Mouse (Mus musculus): ENCODE data around the gene Samsn1. TPM values are rescaled to one million over a fixed set of nuclear protein-coding genes. Genes with fewer than 3 reads are reported as not detected.
A peak's percentile ranks its signal among the peaks of the same experiment; 100 is the strongest.

Samsn1 gene
- total and polyA plus RNA-seq, 2 experiments from 2014 or later = 0.19 to 1.2 TPM

DNA sequence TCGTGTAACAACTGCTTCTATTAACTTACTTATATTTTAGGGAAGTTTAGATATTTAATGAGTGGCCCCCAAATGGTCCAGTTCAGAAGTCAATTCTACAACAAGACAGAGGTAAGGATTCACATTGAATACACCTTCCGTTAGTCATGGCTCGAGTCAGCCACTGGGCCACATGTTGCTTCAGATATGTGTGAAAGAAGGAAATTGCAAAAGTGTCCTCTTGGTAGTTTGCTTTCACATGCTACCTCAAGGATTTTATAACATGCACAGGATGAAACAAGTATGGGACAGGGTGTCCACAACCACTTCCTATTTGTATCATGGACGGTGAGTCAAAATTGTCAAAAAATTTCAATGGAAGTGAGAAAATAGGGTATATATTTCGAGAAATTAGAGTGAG, 110.0 kb downstream of the Samsn1 start:
- no peaks in the 10 kb centered on the region for H3K9me3 ChIP-seq (replicated peaks; ENCODE audit: control insufficient read depth, low read length)
- ATAC-seq (ENCODE audit: insufficient read depth, low read depth) (no peak), DNase-seq (ENCODE audit: low spot score) (no peak)
- H3K27me3 ChIP-seq (ENCODE audit: control insufficient read depth, insufficient read depth, low read length) = no peaks in the 10 kb centered on the region
- WGBS = 88% methylated on average over 5 of the region's 5 CpGs
- no peaks in the 10 kb centered on the region for H3K36me3 ChIP-seq (replicated peaks; ENCODE audit: control insufficient read depth, insufficient read depth, low read length)
- H3K4me2 ChIP-seq (ENCODE audit: low read depth, low read length) = no peak overlapping the region
- H3K27ac ChIP-seq (ENCODE audit: low read depth) = no peak overlapping the region
- H3K4me3 ChIP-seq (ENCODE audit: low read depth, low read length) = no peak overlapping the region
- TF ChIP-seq CTCF (IDR thresholded peaks at IDR 0.05; ENCODE audit: low read depth) (no peak), EP300 (IDR thresholded peaks at IDR 0.05; ENCODE audit: low read depth) (no peak)
- no peaks in the 10 kb centered on the region for H3K4me1 ChIP-seq (ENCODE audit: control insufficient read depth, insufficient read depth)
- no peak overlapping the region for H3K9ac ChIP-seq (replicated peaks; ENCODE audit: low read depth, low read length)

DNA sequence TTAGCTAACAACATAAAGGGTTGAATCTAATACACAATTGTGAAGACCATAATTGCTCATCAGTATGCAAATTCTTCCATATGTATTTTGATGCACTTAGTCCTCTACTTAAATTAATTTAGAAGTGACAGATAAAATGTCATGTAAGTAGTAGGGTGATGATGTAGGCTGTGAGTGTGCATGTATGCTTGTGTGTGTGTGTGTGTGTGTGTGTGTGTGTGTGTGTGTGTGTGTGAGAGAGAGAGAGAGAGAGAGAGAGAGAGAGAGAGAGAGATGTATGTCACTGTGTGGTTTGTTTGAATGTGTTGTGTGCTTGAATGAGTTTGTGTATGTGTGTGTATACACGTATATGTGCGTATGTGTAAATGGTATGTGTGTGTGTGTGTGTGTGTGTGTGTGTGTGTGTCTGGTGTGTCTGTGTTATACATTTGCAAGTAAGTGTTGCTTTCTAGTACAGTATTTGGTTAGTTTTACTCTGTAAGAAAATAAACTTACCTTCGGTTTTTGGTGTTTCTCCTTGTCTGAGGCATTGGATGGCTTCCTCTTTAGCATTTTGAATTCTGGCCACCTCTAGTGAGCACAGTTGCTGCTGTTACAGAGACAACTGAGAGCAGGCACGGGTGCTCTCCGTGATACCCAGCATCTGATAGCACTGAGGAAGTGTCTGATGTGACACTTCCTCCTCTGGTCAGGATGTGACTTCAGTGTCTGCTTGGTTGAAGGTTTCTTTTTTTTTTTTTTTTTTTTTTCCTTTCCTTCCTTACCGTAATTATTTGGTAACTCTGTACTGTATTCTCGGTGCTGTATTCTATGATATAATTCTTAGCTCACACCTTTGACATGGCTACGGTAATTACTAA, 113.2 kb downstream of the Samsn1 start:
- Histone ChIP-seq H3K4me3 (ENCODE audit: low read depth, low read length) (peak overlapping the region; percentile 9; the same call in 1 of the 2 replicates), H3K9ac (replicated peaks; ENCODE audit: low read depth, low read length) (no peak overlapping the region), H3K9me3 (replicated peaks; ENCODE audit: control insufficient read depth, low read length) (no peaks in the 10 kb centered on the region), H3K36me3 (replicated peaks; ENCODE audit: control insufficient read depth, insufficient read depth, low read length) (no peaks in the 10 kb centered on the region), H3K4me2 (ENCODE audit: low read depth, low read length) (no peak overlapping the region; the same call in 1 of the 2 replicates), H3K27me3 (ENCODE audit: control insufficient read depth, insufficient read depth, low read length) (no peaks in the 10 kb centered on the region), H3K27ac (ENCODE audit: low read depth) (no peak overlapping the region), H3K4me1 (ENCODE audit: control insufficient read depth, insufficient read depth) (no peaks in the 10 kb centered on the region)
- ATAC-seq (ENCODE audit: insufficient read depth, low read depth) = no peak
- TF ChIP-seq CTCF (IDR thresholded peaks at IDR 0.05; ENCODE audit: low read depth) = no peak
- TF ChIP-seq EP300 (IDR thresholded peaks at IDR 0.05; ENCODE audit: low read depth) = no peak
- 58% methylated on average over 8 of the region's 8 CpGs for WGBS
- DNase-seq (ENCODE audit: low spot score) = no peak

DNA sequence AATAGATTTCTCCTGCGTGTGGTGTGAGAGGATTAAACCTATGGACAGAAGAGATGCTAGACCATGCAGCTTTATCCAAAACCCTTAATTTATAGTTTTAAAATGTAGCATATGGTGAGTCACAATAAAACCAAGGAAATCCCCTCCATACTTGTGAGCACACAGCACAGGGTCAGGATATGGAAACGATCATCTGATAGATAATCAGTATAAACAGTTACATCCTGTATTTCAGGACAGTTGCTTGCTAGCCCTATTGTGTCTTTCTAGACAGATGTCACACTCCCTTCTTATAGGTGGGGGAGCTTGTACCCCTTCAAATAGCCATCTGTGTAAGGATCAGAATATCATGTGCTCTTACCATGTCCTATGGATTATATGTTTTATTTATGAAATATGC, 115.3 kb downstream of the Samsn1 start:
- Histone ChIP-seq H3K4me3 (ENCODE audit: low read depth, low read length) (no peak overlapping the region), H3K27me3 (ENCODE audit: control insufficient read depth, insufficient read depth, low read length) (no peaks in the 10 kb centered on the region), H3K4me1 (ENCODE audit: control insufficient read depth, insufficient read depth) (no peaks in the 10 kb centered on the region), H3K9ac (replicated peaks; ENCODE audit: low read depth, low read length) (no peak overlapping the region), H3K27ac (ENCODE audit: low read depth) (no peak overlapping the region), H3K9me3 (replicated peaks; ENCODE audit: control insufficient read depth, low read length) (no peaks in the 10 kb centered on the region), H3K36me3 (replicated peaks; ENCODE audit: control insufficient read depth, insufficient read depth, low read length) (no peaks in the 10 kb centered on the region), H3K4me2 (ENCODE audit: low read depth, low read length) (no peak overlapping the region)
- DNase-seq (ENCODE audit: low spot score) (no peak), ATAC-seq (ENCODE audit: insufficient read depth, low read depth) (no peak)
- TF ChIP-seq CTCF (IDR thresholded peaks at IDR 0.05; ENCODE audit: low read depth) (no peak), EP300 (IDR thresholded peaks at IDR 0.05; ENCODE audit: low read depth) (no peak)
- 58% methylated on average over 2 of the region's 2 CpGs for WGBS

DNA sequence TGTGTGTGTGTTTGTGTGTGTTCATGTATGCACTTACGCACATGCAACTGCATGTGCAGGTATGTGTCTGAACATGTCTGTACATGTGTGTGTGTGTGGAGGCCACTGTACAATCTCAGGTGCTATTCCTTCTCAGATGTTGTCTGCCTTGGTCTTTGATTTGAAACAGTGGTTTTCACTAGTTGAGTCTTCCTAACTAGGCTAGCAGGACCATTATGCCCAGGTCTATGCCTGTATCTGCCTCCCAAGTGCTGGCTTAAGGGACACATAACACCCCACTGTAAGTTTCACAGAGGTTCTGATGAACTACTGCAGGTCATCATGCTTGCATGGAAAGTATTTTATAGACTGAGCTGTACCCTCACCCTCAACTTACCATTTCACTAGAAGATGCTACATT, 115.8 kb downstream of the Samsn1 start:
- no peaks in the 10 kb centered on the region for H3K36me3 ChIP-seq (replicated peaks; ENCODE audit: control insufficient read depth, insufficient read depth, low read length)
- H3K9ac ChIP-seq (replicated peaks; ENCODE audit: low read depth, low read length) = no peak overlapping the region
- H3K27ac ChIP-seq (ENCODE audit: low read depth) = no peak overlapping the region
- no peaks in the 10 kb centered on the region for H3K27me3 ChIP-seq (ENCODE audit: control insufficient read depth, insufficient read depth, low read length)
- no peak for TF ChIP-seq EP300 (IDR thresholded peaks at IDR 0.05; ENCODE audit: low read depth)
- no peak for TF ChIP-seq CTCF (IDR thresholded peaks at IDR 0.05; ENCODE audit: low read depth)
- DNase-seq (ENCODE audit: low spot score) (no peak), ATAC-seq (ENCODE audit: insufficient read depth, low read depth) (no peak)
- H3K9me3 ChIP-seq (replicated peaks; ENCODE audit: control insufficient read depth, low read length) = no peaks in the 10 kb centered on the region
- H3K4me3 ChIP-seq (ENCODE audit: low read depth, low read length) = no peak overlapping the region
- 93% methylated on average over 1 of the region's 1 CpGs for WGBS
- H3K4me2 ChIP-seq (ENCODE audit: low read depth, low read length) = no peak overlapping the region
- no peaks in the 10 kb centered on the region for H3K4me1 ChIP-seq (ENCODE audit: control insufficient read depth, insufficient read depth)

DNA sequence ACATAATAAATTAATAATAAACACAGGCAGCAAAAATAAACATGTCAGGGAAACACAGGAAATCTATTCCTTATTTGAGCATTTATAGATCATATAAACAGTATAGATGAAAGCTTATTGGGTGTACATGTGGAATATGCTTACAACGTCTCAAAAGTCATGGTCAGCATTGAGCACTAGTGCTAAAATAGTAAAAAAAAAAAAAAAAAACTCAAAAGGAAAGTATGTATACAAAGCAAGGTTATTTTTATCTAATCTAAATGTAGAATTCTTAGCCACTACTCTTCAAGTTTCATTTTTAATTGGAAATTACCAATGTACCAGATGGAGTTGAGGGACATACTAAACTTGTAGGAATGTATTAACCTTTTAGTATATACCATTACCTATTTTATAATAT, 116.8 kb downstream of the Samsn1 start:
- DNase-seq (ENCODE audit: low spot score) (no peak), ATAC-seq (ENCODE audit: insufficient read depth, low read depth) (no peak)
- Histone ChIP-seq H3K9ac (replicated peaks; ENCODE audit: low read depth, low read length) (no peak overlapping the region), H3K36me3 (replicated peaks; ENCODE audit: control insufficient read depth, insufficient read depth, low read length) (no peaks in the 10 kb centered on the region), H3K4me2 (ENCODE audit: low read depth, low read length) (no peak overlapping the region), H3K27ac (ENCODE audit: low read depth) (no peak overlapping the region), H3K9me3 (replicated peaks; ENCODE audit: control insufficient read depth, low read length) (no peaks in the 10 kb centered on the region), H3K4me3 (ENCODE audit: low read depth, low read length) (no peak overlapping the region), H3K4me1 (ENCODE audit: control insufficient read depth, insufficient read depth) (no peaks in the 10 kb centered on the region), H3K27me3 (ENCODE audit: control insufficient read depth, insufficient read depth, low read length) (no peaks in the 10 kb centered on the region)
- WGBS = 72% methylated on average over 1 of the region's 1 CpGs
- TF ChIP-seq CTCF (IDR thresholded peaks at IDR 0.05; ENCODE audit: low read depth) = no peak
- no peak for TF ChIP-seq EP300 (IDR thresholded peaks at IDR 0.05; ENCODE audit: low read depth)

DNA sequence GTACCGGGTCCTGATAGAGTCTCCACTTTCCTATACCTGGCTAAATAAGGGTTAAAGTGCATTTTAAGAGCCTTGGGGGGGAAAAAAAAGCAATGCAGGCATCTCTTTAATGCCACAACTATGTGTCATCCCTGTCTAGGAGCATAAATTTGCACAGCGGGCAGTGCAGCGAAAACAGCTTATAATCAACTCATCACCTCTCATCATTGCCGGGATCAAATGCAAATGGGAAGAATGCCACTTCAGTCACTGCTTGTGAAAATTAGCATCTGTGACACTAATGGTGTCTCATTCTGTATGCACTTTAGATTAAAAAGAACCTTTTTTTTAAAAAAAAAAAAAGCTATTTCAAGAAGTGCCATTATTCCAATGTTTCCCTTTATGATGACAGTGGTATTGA, 118.0 kb downstream of the Samsn1 start:
- TF ChIP-seq EP300 (IDR thresholded peaks at IDR 0.05; ENCODE audit: low read depth) = no peak
- Histone ChIP-seq H3K9ac (replicated peaks; ENCODE audit: low read depth, low read length) (no peak overlapping the region), H3K4me3 (ENCODE audit: low read depth, low read length) (no peak overlapping the region), H3K4me2 (ENCODE audit: low read depth, low read length) (no peak overlapping the region), H3K27me3 (ENCODE audit: control insufficient read depth, insufficient read depth, low read length) (no peaks in the 10 kb centered on the region), H3K4me1 (ENCODE audit: control insufficient read depth, insufficient read depth) (no peaks in the 10 kb centered on the region), H3K36me3 (replicated peaks; ENCODE audit: control insufficient read depth, insufficient read depth, low read length) (no peaks in the 10 kb centered on the region), H3K27ac (ENCODE audit: low read depth) (no peak overlapping the region), H3K9me3 (replicated peaks; ENCODE audit: control insufficient read depth, low read length) (no peaks in the 10 kb centered on the region)
- no peak for ATAC-seq (ENCODE audit: insufficient read depth, low read depth)
- WGBS = 77% methylated on average over 4 of the region's 4 CpGs
- no peak for DNase-seq (ENCODE audit: low spot score)

Data from heart, postnatal 0 days (tissue).